Mouse (Mus musculus) erythroblast, embryonic 14.5 days (primary cell): ENCODE data around the gene Rgp1. TPM values are rescaled to one million over a fixed set of nuclear protein-coding genes. Genes with fewer than 3 reads are reported as not detected.
A peak's percentile ranks its signal among the peaks of the same experiment; 100 is the strongest.

Source experiments
- H3K27me3 ChIP-seq: 2 replicates; pipeline ENCODE4 v1.6.1; 2012; ENCODE audit warnings: inconsistent platforms; ENCODE audit not compliant: control insufficient read depth
- H3K36me3 ChIP-seq: 2 replicates; pipeline ENCODE4 v1.6.1; 2012; ENCODE audit warnings: mild to moderate bottlenecking, inconsistent platforms; ENCODE audit not compliant: control insufficient read depth
- H3K4me1 ChIP-seq: 2 replicates; pipeline ENCODE4 v1.6.1; 2012; ENCODE audit warnings: inconsistent platforms; ENCODE audit not compliant: control insufficient read depth
- H3K4me3 ChIP-seq: replicated peaks from 2 replicates; pipeline ENCODE3; 2012; ENCODE audit warnings: moderate library complexity, mild to moderate bottlenecking, inconsistent platforms
- H3K9me3 ChIP-seq: 2 replicates; pipeline ENCODE4 v1.6.1; 2012; ENCODE audit warnings: low read length, inconsistent platforms, mixed read lengths; ENCODE audit not compliant: control insufficient read depth
- GATA1 ChIP-seq: IDR thresholded peaks from 2 replicates; pipeline ENCODE4 v1.6.1; 2012; ENCODE audit warnings: low read length, inconsistent platforms, mixed read lengths
- TAL1 ChIP-seq: IDR thresholded peaks from 3 replicates; pipeline ENCODE4 v1.6.1; 2012; ENCODE audit warnings: low read length, inconsistent platforms, mixed read lengths
- polyA plus RNA-seq: library from polyadenylated mRNA; stranded (reverse); fragments of >175 nt; gene quantifications from 2 replicates; pipeline ENCODE4 v1.2.3, GENCODE M21; 2012

Rgp1 gene
- polyA plus RNA-seq, 1 experiment: 3.5 TPM

DNA sequence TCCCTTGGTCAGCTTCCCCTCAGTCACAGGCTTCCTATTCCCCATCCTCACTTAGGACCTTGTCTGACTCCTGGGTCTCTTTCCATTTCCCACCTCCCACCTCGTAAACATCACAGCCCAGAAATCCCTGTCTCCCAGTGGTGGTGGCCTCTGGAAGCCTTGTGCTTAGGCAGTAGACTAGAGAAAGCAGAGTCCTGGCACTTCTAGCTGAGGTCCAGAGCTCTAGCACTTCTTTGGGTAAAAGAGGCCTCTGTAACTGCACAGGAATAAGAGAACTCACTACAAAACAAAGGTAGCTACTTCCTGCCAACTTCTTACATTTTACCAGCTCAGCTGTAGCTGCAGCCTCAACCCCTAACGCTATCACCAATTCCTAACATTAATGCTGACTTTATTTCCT lies 17.5 kb upstream of the Rgp1 start:
- peak overlapping the region; percentile 82 for H3K4me3 ChIP-seq
- no peaks in the 10 kb centered on the region for H3K9me3 ChIP-seq
- peaks cover 66% of the 10 kb centered on the region for H3K36me3 ChIP-seq
- no peaks in the 10 kb centered on the region for H3K27me3 ChIP-seq
- H3K4me1 ChIP-seq: peaks cover 63% of the 10 kb centered on the region
- TF ChIP-seq TAL1 (no peak), GATA1 (no peak)

DNA sequence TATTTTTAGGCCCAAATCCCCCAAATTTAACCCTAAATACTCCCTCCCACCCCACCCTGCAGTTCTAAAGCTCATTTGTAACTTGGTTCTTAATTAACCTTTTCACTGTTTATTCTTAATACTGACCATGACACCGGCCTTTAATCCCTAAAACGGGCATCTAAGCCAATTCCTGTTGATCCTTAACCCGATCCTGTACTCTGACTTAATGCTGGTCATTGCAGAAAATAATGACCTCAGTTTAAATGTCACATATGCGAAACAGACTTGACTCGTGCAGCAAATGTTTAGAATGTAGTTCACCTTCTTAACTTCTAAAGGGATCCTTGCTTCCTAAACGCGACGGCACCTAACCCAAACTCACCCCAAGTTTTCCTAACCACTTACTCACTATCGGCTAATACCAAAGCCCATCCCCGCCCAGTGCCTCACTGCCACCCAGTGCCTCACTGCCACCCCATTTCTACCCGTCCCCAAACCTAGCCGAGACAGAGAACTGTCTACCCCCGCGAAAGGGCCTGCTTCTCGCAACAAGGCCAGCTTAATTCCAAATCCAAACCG lies 17.0 kb upstream of the Rgp1 start:
- Histone ChIP-seq H3K36me3 (peaks cover 66% of the 10 kb centered on the region), H3K4me1 (peaks cover 63% of the 10 kb centered on the region), H3K27me3 (no peaks in the 10 kb centered on the region), H3K9me3 (no peaks in the 10 kb centered on the region), H3K4me3 (peak overlapping the region; percentile 82)
- TF ChIP-seq TAL1 (no peak), GATA1 (no peak)

DNA sequence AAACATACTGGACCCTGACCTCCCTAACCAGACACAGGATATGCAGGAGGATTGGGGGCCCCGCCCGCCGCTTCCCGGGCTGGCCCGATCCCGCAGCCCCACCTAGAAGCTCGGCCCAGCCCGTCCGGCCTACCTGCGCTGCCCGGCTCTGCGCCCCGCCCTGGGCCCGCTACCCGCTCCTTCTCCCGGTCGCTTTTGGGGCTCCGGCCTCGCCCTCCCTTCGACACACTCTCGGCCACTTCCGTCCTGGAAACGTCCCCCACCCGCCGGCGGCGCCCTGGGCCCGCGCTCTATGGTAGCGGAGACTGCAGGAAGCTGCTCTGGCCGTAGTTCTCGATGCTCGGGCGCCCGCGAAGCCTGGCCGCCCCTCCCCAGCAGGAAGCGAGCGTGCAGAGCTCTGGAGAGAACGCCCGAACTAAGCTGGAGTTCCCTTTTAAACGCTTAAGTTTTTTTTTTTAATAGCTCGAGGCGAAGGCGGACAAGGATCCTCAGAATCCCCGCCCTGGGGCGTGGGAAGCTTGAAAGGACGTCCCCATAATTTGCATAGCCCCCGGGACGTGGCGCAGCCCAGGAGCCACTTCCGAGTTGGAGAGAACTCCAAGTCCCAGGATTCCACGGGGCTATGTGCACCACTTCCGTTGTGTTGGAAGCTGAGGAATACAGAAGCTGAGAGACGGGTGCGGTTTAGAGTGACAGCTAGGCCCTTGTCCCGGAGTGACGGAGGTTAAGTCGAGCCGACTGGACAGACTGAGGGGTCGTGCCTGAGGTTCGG lies 16.3 kb upstream of the Rgp1 start, which contains the start of the genes Creb3 and Tln1:
Gene Creb3, plus strand, starts transcription at position 336 of the 772 bp plus-strand sequence.
Gene Tln1, minus strand, starts transcription at position 695 of the 772 bp plus-strand sequence.
- no peak for TF ChIP-seq GATA1
- TF ChIP-seq TAL1: no peak
- peaks cover 66% of the 10 kb centered on the region for H3K36me3 ChIP-seq
- no peaks in the 10 kb centered on the region for H3K9me3 ChIP-seq
- H3K27me3 ChIP-seq: no peaks in the 10 kb centered on the region
- H3K4me1 ChIP-seq: peaks cover 61% of the 10 kb centered on the region
- H3K4me3 ChIP-seq: peak within 1 kb of the TSS; percentile 82

- H3K4me1 ChIP-seq: peaks cover 53% of the 10 kb centered on the region
These were observed 15.5 kb upstream of the Rgp1 start for GRCm38 (mm10) chr4:43562769-43563600.

GRCm38 (mm10) chr4:43563601-43563875 lies 15.0 kb upstream of the Rgp1 start:
- H3K36me3 ChIP-seq: peaks cover 66% of the 10 kb centered on the region
- no peak for TF ChIP-seq GATA1
- no peak for TF ChIP-seq TAL1
- H3K4me3 ChIP-seq: peak overlapping the region; percentile 82
- peaks cover 48% of the 10 kb centered on the region for H3K4me1 ChIP-seq
- no peaks in the 10 kb centered on the region for H3K27me3 ChIP-seq
- H3K9me3 ChIP-seq: no peaks in the 10 kb centered on the region

More at GRCm38 (mm10) chr4:43562769-43563600, 15.5 kb upstream of the Rgp1 start:
- H3K36me3 ChIP-seq: peaks cover 66% of the 10 kb centered on the region
- no peaks in the 10 kb centered on the region for H3K9me3 ChIP-seq
- TF ChIP-seq GATA1 (no peak), TAL1 (no peak)
- peak overlapping the region; percentile 82 for H3K4me3 ChIP-seq
- no peaks in the 10 kb centered on the region for H3K27me3 ChIP-seq

DNA sequence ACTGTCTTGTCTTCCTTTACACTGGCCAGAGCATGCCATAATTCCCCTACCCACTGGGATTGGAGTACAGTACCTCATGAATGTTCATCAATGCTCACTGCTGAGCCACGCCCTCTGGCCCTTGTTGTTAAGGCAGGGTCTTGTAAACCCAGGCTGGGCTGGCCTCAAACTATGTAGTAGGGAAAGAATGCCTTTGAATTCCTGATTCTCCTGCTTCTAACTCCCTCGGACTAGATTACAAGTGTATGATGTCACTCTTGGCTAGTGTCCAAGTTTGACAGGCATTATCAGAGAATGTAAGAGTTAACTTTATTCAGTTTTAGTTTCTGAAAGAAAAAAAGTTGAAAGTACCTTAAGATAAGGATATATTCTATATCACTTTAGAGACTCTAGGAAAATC lies 14.3 kb upstream of the Rgp1 start:
- H3K9me3 ChIP-seq: no peaks in the 10 kb centered on the region
- no peak overlapping the region for H3K4me3 ChIP-seq
- H3K4me1 ChIP-seq: peaks cover 41% of the 10 kb centered on the region
- H3K27me3 ChIP-seq: no peaks in the 10 kb centered on the region
- H3K36me3 ChIP-seq: peaks cover 67% of the 10 kb centered on the region
- no peak for TF ChIP-seq GATA1
- TF ChIP-seq TAL1: no peak

DNA sequence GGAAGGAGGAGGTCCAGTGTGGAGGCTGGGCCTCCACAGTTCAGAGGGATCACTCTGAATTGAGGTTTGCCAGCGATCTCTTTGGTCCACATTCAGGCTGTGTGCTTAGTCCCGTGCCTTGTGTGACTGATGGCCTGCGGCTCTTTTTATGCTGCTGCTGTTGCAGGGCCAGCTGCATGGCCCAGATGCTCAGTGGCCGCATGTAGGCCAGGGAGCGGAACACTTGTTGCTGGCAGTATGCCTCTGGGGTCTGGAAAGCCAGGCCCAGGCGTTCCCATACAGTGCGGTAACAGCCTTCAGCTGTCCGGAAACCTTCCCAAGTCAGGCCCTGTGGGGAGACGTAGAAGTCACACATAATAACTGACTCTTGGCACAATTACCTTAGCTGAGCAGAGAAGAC lies 11.4 kb upstream of the Rgp1 start:
- Histone ChIP-seq H3K9me3 (no peaks in the 10 kb centered on the region), H3K4me1 (peaks cover 24% of the 10 kb centered on the region), H3K36me3 (peaks cover 80% of the 10 kb centered on the region), H3K4me3 (no peak overlapping the region), H3K27me3 (no peaks in the 10 kb centered on the region)
- no peak for TF ChIP-seq TAL1
- no peak for TF ChIP-seq GATA1

DNA sequence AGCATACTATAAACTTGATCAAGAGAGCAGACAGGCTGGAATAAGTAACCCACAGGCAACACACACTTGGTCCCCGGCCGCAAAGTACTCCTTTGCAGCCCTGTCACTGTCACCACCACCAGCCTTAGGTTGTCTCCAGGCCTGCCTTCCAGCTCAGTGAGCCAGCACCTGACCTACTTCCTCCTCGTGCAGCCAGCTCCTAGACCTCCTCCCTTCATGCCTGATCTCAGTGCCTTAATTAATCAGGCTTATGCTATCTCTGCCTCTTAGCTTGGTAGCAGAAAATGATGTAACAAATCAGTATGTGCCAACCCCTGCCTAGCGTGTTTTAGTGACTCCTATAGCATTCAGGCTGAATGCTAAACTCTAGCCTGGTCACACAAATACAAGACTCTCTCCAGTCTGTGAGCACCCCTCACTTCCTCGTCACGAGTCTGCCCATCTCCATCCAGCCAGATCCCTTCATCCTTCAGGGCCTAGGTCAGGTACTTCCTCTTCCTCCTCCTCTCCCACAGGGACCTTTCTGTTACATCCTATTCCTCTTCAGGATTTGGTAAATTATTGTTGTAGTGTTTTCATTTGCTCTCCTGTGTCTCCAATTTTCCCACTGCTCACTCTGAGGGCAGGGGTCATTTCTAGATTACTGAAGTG lies 7.0 kb upstream of the Rgp1 start:
- TF ChIP-seq GATA1 (no peak), TAL1 (no peak)

GRCm38 (mm10) chr4:43573561-43573960 lies 5.0 kb upstream of the Rgp1 start:
- TF ChIP-seq GATA1: no peak
- no peak for TF ChIP-seq TAL1
- Histone ChIP-seq H3K4me1 (peaks cover 48% of the 10 kb centered on the region), H3K27me3 (no peaks in the 10 kb centered on the region), H3K9me3 (no peaks in the 10 kb centered on the region), H3K4me3 (no peak overlapping the region), H3K36me3 (peaks cover 80% of the 10 kb centered on the region)

More for the DNA sequence above, 7.0 kb upstream of the Rgp1 start:
- H3K4me3 ChIP-seq: no peak overlapping the region
- no peaks in the 10 kb centered on the region for H3K9me3 ChIP-seq
- no peaks in the 10 kb centered on the region for H3K27me3 ChIP-seq
- H3K4me1 ChIP-seq: peaks cover 31% of the 10 kb centered on the region
- H3K36me3 ChIP-seq: peaks cover 98% of the 10 kb centered on the region
